Mouse (Mus musculus): Measurements from ENCODE around the gene Slco2a1. TPM values are rescaled to one million over a fixed set of nuclear protein-coding genes. Genes with fewer than 3 reads are reported as not detected.
"Not testable (repeated sequence)": the region's sequence is repeated elsewhere in the genome, so short reads cannot be mapped to it uniquely, and the experiment has no call there.

Gene Slco2a1
- polyA plus RNA-seq, 2 experiments = 5.1 to 7.2 TPM

DNA sequence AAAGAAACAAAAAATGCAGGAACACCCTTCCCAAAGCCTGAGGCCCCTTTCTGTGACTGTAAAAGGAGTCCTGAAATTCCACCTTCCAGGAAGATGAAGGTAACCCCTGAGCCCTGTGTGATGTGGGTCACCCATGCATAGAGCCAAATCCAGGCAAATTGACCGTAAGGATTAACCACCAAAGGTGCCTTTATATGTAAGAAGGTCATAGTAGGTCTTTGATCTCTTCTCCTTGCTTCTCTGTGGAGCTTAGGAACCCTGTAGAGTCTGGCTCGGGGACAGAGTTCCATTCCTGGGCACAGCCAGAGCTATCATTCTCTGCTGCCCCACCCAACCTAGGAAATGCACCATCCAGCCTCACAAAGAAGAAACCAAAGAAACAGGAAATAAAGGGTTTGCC is 100.1 kb downstream of the Slco2a1 start:
- Histone ChIP-seq H3K9me3 (ENCODE audit: control insufficient read depth, low read length) (no peaks in the 10 kb centered on the region), H3K4me3 (replicated peaks; ENCODE audit: low read length) (no peak overlapping the region), H3K9ac (ENCODE audit: low read depth, low read length, severe bottlenecking) (no peak overlapping the region), H3K36me3 (ENCODE audit: control insufficient read depth, insufficient read depth, low read length) (no peaks in the 10 kb centered on the region), H3K4me2 (replicated peaks; ENCODE audit: low read depth, low read length, severe bottlenecking) (no peak overlapping the region), H3K4me1 (ENCODE audit: control insufficient read depth, insufficient read depth, low read length) (peaks cover 6% of the 10 kb centered on the region; the same call in 1 of the 2 replicates), H3K27ac (replicated peaks; ENCODE audit: low read depth, low read length) (no peak overlapping the region), H3K27me3 (ENCODE audit: control insufficient read depth, insufficient read depth, low read length) (no peaks in the 10 kb centered on the region)
- 69% methylated on average over 2 of the region's 2 CpGs for WGBS
- no peak for DNase-seq (ENCODE audit: low spot score)
- TF ChIP-seq POLR2A (IDR thresholded peaks at IDR 0.05; ENCODE audit: borderline replicate concordance, extremely low read depth, insufficient read depth, insufficient read length) = no peak
- ATAC-seq (ENCODE audit: low FRiP score, low read depth) = no peak

DNA sequence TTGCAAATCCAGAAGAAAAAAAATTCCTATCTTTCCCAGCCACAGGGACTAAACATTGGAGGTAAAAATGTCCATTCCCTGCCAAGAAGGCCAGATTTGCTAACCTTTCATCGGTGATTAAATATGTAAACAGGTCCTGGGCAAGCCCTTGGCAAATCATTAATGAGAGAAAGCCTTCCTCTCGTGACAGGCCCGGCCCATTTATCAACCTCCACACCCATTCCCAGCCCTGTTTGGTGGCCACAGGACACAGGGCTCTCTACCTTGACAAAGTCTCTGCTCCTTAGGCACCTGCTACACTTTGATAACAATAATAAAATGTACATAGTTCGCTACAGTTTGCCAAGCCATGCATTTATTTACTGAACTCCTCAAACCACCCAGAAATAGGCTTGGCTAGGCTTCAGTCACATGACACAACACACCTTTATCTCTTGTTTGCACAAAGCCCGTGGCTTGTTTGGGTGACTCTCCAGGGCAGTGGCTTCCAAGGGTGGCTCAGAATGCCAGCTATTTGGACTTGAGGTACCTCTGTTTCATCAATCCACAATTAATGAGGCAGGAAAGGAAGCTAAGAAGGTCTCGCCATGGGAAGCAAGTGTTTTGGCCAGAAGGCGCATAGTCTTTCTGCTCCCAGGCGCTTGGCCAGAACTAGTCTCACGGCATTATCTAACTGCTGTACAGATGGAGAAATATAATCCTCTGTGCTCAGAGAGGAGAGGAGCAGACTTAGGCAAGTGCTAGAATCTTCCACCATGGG is 101.8 kb downstream of the Slco2a1 start:
- H3K27ac ChIP-seq (replicated peaks; ENCODE audit: low read depth, low read length) = no peak overlapping the region

DNA sequence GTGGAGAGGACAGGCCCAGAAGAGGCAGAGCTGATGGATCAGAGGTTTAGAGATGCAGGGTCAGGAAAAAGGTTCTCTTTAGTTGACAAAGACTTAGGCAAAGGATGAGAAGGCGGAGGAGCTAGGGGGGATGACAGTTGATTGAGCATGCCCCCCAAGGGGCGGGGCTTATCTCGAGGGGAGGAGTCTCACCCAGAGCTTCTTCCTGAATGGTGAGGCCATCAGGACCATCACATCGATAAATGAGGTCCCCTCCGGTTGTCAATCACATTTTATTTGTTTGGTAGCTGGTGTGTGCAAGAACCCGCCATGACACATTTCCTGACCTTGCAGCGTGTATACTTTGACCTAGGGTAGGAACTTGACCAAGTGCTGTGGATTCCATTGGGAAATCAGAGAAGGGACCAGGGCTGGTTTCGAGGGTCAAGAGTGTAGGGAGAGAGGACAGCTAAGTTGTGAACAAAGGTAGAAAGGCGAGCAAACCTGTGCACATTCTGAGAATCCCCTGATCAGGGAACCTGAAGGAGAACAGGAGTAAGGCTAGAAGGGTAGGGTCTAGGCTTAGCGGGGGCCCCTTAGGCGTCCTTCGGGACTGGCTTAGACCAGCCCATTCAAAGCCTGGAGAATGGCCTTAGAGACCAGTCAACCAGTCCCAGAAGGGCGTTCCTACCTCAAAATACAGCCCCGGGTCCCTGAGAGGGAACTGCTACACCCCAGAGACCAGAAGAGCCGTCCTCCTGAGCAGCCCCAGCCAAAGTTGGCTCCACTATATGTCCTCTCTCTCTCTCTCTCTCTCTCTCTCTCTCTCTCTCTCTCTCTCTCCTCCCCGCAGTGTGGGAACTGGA is 102.7 kb downstream of the Slco2a1 start:
- peak overlapping the region; percentile 86; the same call in 1 of the 2 replicates for H3K4me2 ChIP-seq (replicated peaks; ENCODE audit: low read depth, low read length, severe bottlenecking)
- DNase-seq (ENCODE audit: low spot score) (no peak), ATAC-seq (ENCODE audit: low FRiP score, low read depth) (no peak)
- H3K9ac ChIP-seq (ENCODE audit: low read depth, low read length, severe bottlenecking) = no peak overlapping the region
- no peak for TF ChIP-seq POLR2A (IDR thresholded peaks at IDR 0.05; ENCODE audit: borderline replicate concordance, extremely low read depth, insufficient read depth, insufficient read length)
- H3K27ac ChIP-seq (replicated peaks; ENCODE audit: low read depth, low read length) = no peak overlapping the region
- no peaks in the 10 kb centered on the region for H3K9me3 ChIP-seq (ENCODE audit: control insufficient read depth, low read length)
- 81% methylated on average over 16 of the region's 16 CpGs for WGBS
- no peaks in the 10 kb centered on the region for H3K36me3 ChIP-seq (ENCODE audit: control insufficient read depth, insufficient read depth, low read length)
- no peaks in the 10 kb centered on the region for H3K27me3 ChIP-seq (ENCODE audit: control insufficient read depth, insufficient read depth, low read length)
- no peak overlapping the region for H3K4me3 ChIP-seq (replicated peaks; ENCODE audit: low read length)
- H3K4me1 ChIP-seq (ENCODE audit: control insufficient read depth, insufficient read depth, low read length) = peaks cover 6% of the 10 kb centered on the region; the same call in 1 of the 2 replicates

More for the DNA sequence above, 101.8 kb downstream of the Slco2a1 start:
- no peak for TF ChIP-seq POLR2A (IDR thresholded peaks at IDR 0.05; ENCODE audit: borderline replicate concordance, extremely low read depth, insufficient read depth, insufficient read length)
- DNase-seq (ENCODE audit: low spot score) = no peak
- Histone ChIP-seq H3K4me1 (ENCODE audit: control insufficient read depth, insufficient read depth, low read length) (peaks cover 6% of the 10 kb centered on the region; the same call in 1 of the 2 replicates), H3K4me2 (replicated peaks; ENCODE audit: low read depth, low read length, severe bottlenecking) (no peak overlapping the region), H3K9ac (ENCODE audit: low read depth, low read length, severe bottlenecking) (no peak overlapping the region), H3K27me3 (ENCODE audit: control insufficient read depth, insufficient read depth, low read length) (no peaks in the 10 kb centered on the region), H3K4me3 (replicated peaks; ENCODE audit: low read length) (no peak overlapping the region), H3K36me3 (ENCODE audit: control insufficient read depth, insufficient read depth, low read length) (no peaks in the 10 kb centered on the region), H3K9me3 (ENCODE audit: control insufficient read depth, low read length) (no peaks in the 10 kb centered on the region)
- 80% methylated on average over 9 of the region's 9 CpGs for WGBS
- no peak for ATAC-seq (ENCODE audit: low FRiP score, low read depth)

DNA sequence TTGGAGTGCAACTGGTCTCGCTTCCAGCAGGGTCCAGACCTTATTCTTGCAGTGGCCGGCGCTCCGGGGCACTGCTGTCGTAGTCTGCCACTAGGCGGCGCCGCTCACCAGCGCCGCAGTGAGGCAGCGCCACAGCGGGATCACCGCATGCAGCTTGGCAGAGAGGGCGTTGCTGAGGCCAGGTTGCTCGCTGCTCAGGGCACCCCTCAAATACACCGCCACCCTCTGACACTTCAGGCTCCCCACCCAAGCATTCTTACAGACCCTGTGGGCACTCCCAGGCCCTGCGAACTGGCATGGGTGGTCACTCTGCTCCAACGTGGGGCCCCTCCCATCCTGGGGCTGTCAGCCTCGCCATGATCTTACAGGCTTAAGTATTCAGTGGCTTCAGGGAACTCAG is 103.7 kb downstream of the Slco2a1 start:
- Histone ChIP-seq H3K4me1 (ENCODE audit: control insufficient read depth, insufficient read depth, low read length) (peaks cover 6% of the 10 kb centered on the region; the same call in 1 of the 2 replicates), H3K9me3 (ENCODE audit: control insufficient read depth, low read length) (no peaks in the 10 kb centered on the region), H3K9ac (ENCODE audit: low read depth, low read length, severe bottlenecking) (peak overlapping the region; percentile 55), H3K27me3 (ENCODE audit: control insufficient read depth, insufficient read depth, low read length) (no peaks in the 10 kb centered on the region), H3K36me3 (ENCODE audit: control insufficient read depth, insufficient read depth, low read length) (no peaks in the 10 kb centered on the region), H3K27ac (replicated peaks; ENCODE audit: low read depth, low read length) (no peak overlapping the region), H3K4me3 (replicated peaks; ENCODE audit: low read length) (peak overlapping the region; percentile 44), H3K4me2 (replicated peaks; ENCODE audit: low read depth, low read length, severe bottlenecking) (peak overlapping the region; percentile 86)
- ATAC-seq (ENCODE audit: low FRiP score, low read depth) (peak; percentile 90), DNase-seq (ENCODE audit: low spot score) (peak; percentile 81)
- 0% methylated on average over 16 of the region's 19 CpGs for WGBS
- 0 out of 2 replicates have a peak, but pooled peaks have one; percentile 13 for TF ChIP-seq POLR2A (IDR thresholded peaks at IDR 0.05; ENCODE audit: borderline replicate concordance, extremely low read depth, insufficient read depth, insufficient read length)

DNA sequence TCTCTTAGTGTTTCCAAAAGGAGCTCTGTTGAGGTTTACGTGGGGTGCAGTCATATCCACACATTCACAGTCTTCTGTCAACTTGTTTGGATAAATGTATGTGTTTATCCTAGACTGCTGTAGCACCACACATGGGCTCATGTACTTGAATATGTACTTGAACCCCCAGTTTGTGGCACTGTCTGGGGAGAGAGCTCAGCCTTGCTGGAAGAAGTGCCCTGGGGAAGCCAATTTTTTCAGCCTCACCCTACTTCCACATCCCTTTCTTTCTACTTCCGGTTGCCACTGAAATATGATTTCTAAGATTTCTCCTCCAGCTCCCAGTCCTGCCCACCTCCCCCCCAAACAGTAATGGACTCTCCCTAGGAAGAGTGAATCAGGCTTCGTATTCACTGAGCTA is 105.2 kb downstream of the Slco2a1 start:
- H3K4me3 ChIP-seq (replicated peaks; ENCODE audit: low read length) = no peak overlapping the region
- WGBS = 84% methylated on average over 3 of the region's 3 CpGs
- H3K9ac ChIP-seq (ENCODE audit: low read depth, low read length, severe bottlenecking) = no peak overlapping the region
- H3K36me3 ChIP-seq (ENCODE audit: control insufficient read depth, insufficient read depth, low read length) = no peaks in the 10 kb centered on the region
- H3K9me3 ChIP-seq (ENCODE audit: control insufficient read depth, low read length) = no peaks in the 10 kb centered on the region
- H3K27ac ChIP-seq (replicated peaks; ENCODE audit: low read depth, low read length) = no peak overlapping the region
- no peak overlapping the region for H3K4me2 ChIP-seq (replicated peaks; ENCODE audit: low read depth, low read length, severe bottlenecking)
- peaks cover 6% of the 10 kb centered on the region; the same call in 1 of the 2 replicates for H3K4me1 ChIP-seq (ENCODE audit: control insufficient read depth, insufficient read depth, low read length)
- no peaks in the 10 kb centered on the region for H3K27me3 ChIP-seq (ENCODE audit: control insufficient read depth, insufficient read depth, low read length)
- no peak for TF ChIP-seq POLR2A (IDR thresholded peaks at IDR 0.05; ENCODE audit: borderline replicate concordance, extremely low read depth, insufficient read depth, insufficient read length)
- DNase-seq (ENCODE audit: low spot score) = no peak
- no peak for ATAC-seq (ENCODE audit: low FRiP score, low read depth)

DNA sequence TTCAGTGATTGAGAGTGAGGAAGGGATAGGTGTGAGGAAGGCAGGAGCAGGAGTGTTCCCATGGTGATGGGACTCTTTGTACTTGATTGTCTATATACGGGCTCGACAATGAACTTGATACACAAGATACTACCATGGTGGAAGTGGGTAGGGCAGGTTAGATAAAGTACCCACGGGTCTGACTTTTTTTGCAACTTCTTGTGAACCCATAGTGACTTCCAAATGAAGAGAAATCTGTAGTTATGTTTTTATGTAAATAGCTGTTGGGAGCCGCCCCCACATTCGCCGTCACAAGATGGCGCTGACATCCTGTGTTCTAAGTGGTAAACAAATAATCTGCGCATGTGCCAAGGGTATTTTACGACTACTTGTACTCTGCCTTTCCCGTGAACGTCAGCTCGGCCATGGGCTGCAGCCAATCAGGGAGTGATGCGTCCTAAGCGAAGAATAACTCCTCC is 119.9 kb downstream of the Slco2a1 start:
- peak overlapping the region; percentile 45 for H3K9ac ChIP-seq (ENCODE audit: low read depth, low read length, severe bottlenecking)
- H3K36me3 ChIP-seq (ENCODE audit: control insufficient read depth, insufficient read depth, low read length); H3K9me3 ChIP-seq (ENCODE audit: control insufficient read depth, low read length); DNase-seq (ENCODE audit: low spot score): not testable (repeated sequence)
- H3K27ac ChIP-seq (replicated peaks; ENCODE audit: low read depth, low read length) = peak overlapping the region; percentile 55; the same call in 1 of the 2 replicates
- ATAC-seq (ENCODE audit: low FRiP score, low read depth) = peak; percentile 67
- 18% methylated on average over 8 of the region's 14 CpGs for WGBS
- peaks cover 26% of the 10 kb centered on the region for H3K27me3 ChIP-seq (ENCODE audit: control insufficient read depth, insufficient read depth, low read length)
- peaks cover 12% of the 10 kb centered on the region for H3K4me1 ChIP-seq (ENCODE audit: control insufficient read depth, insufficient read depth, low read length)
- peak overlapping the region; percentile 49; the same call in 1 of the 2 replicates for H3K4me2 ChIP-seq (replicated peaks; ENCODE audit: low read depth, low read length, severe bottlenecking)
- H3K4me3 ChIP-seq (replicated peaks; ENCODE audit: low read length) = peak overlapping the region; percentile 41
